Mouse (Mus musculus): ENCODE results near the gene Gm9195.

Gene Gm9195

GRCm38 (mm10) chr14:72447141-72448091 lies 44.2 kb downstream of the Gm9195 start:
- in situ Hi-C loops (cut with MboI; ENCODE audit: low sequenced_read_pairs) = no loop called here

GRCm38 (mm10) chr14:72442936-72443335 lies 48.7 kb downstream of the Gm9195 start:
- in situ Hi-C loops (cut with MboI; ENCODE audit: low sequenced_read_pairs) = loop anchor here (5.0 kb wide), 1 partner anchor 61 kb away; no protein-coding TSS in a partner anchor

- in situ Hi-C loops (cut with MboI; ENCODE audit: low sequenced_read_pairs) = loop anchor here (5.0 kb wide), 1 partner anchor 59 kb away; no protein-coding TSS in a partner anchor
These were observed 50.7 kb downstream of the Gm9195 start for GRCm38 (mm10) chr14:72440929-72441328.

- in situ Hi-C loops (cut with MboI; ENCODE audit: low sequenced_read_pairs) = loop anchor here (5.0 kb wide), 1 partner anchor 58 kb away; no protein-coding TSS in a partner anchor
These were observed 51.2 kb downstream of the Gm9195 start for GRCm38 (mm10) chr14:72440436-72440835.

- in situ Hi-C loops (cut with MboI; ENCODE audit: low sequenced_read_pairs) = no loop called here
These were observed 52.7 kb downstream of the Gm9195 start for GRCm38 (mm10) chr14:72438976-72439375.

- in situ Hi-C loops (cut with MboI; ENCODE audit: low sequenced_read_pairs) = loop anchor here (25.0 kb wide), 1 partner anchor 698 kb away; no protein-coding TSS in a partner anchor
These were observed 101.9 kb downstream of the Gm9195 start for GRCm38 (mm10) chr14:72389696-72390095.

- in situ Hi-C loops (cut with MboI; ENCODE audit: low sequenced_read_pairs) = loop anchor here (25.0 kb wide), 1 partner anchor 698 kb away; no protein-coding TSS in a partner anchor
These were observed 102.3 kb downstream of the Gm9195 start for GRCm38 (mm10) chr14:72389288-72389687.

GRCm38 (mm10) chr14:72377224-72377623 lies 114.4 kb downstream of the Gm9195 start:
- in situ Hi-C loops (cut with MboI; ENCODE audit: low sequenced_read_pairs) = loop anchor here (25.0 kb wide), 1 partner anchor 710 kb away; no protein-coding TSS in a partner anchor

All from CH12F3 (cell line).